Mouse (Mus musculus): ENCODE results near the gene Fam219a. TPM values are rescaled to one million over a fixed set of nuclear protein-coding genes. Genes with fewer than 3 reads are reported as not detected.

Fam219a gene
- polyA plus RNA-seq, 1 experiment from 2014 or later, result 2.0 TPM

DNA sequence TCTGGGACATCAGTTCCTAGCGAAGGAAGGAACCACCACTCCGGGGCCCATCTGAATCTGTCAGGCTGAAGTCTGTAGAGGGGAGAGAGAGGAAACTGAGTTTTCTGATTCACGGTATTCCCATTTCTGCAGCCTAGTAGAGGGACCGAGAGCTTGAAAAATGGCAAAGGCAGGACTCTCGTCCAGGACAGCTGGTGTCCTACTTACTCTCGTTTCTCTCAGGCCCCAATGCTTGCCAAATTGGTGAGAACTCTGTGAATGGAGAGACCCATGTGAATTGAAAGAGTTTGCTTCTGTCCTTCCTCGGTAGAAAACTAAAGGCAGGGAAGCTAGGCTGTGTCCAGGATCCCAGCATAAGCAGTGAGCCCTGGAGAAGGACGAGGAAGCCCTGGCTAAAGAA is 69.7 kb downstream of the Fam219a start:
- Histone ChIP-seq H3K27ac (ENCODE audit: low read depth, low read length) (no peak overlapping the region), H3K4me2 (no peak overlapping the region), H3K9me3 (ENCODE audit: control insufficient read depth, low read length) (no peaks in the 10 kb centered on the region), H3K4me3 (ENCODE audit: low read depth, low read length) (no peak overlapping the region), H3K36me3 (ENCODE audit: control insufficient read depth, insufficient read depth, low read length) (no peaks in the 10 kb centered on the region), H3K4me1 (replicated peaks; ENCODE audit: control insufficient read depth, insufficient read depth, low read length) (peaks cover 20% of the 10 kb centered on the region), H3K9ac (ENCODE audit: low read depth, low read length) (no peak overlapping the region), H3K27me3 (replicated peaks; ENCODE audit: control insufficient read depth, insufficient read depth, low read length) (peaks cover 75% of the 10 kb centered on the region)
- no peak for ATAC-seq (replicated peaks; ENCODE audit: low FRiP score)
- WGBS, result 51% methylated on average over 8 of the region's 8 CpGs
- no peak for DNase-seq (ENCODE audit: low spot score)

DNA sequence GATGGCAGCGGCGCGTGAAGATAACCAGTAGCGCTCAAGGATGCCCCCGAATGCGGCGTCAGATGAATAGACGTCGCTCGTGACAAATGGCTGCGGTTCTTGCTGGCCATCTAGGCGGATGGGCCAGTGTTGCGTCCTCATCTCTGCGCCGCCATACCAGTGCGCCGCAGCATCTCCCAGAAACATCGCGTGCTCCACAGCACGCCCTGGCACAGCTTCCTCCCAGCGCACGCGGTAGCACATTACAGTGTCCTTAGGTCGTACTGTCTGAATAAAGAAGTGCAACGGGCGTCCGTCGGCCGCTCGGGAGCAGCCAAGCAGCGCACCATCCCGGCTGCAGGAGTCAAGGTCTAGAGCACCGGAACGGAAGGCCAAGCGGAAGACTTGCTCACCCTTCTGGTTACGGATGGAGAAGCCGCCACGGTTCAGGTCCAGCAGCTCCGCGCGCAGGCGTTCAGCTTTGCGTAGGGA is 70.4 kb downstream of the Fam219a start:
- H3K4me2 ChIP-seq, result peak overlapping the region; percentile 62
- H3K4me3 ChIP-seq (ENCODE audit: low read depth, low read length), result peak overlapping the region; percentile 37

DNA sequence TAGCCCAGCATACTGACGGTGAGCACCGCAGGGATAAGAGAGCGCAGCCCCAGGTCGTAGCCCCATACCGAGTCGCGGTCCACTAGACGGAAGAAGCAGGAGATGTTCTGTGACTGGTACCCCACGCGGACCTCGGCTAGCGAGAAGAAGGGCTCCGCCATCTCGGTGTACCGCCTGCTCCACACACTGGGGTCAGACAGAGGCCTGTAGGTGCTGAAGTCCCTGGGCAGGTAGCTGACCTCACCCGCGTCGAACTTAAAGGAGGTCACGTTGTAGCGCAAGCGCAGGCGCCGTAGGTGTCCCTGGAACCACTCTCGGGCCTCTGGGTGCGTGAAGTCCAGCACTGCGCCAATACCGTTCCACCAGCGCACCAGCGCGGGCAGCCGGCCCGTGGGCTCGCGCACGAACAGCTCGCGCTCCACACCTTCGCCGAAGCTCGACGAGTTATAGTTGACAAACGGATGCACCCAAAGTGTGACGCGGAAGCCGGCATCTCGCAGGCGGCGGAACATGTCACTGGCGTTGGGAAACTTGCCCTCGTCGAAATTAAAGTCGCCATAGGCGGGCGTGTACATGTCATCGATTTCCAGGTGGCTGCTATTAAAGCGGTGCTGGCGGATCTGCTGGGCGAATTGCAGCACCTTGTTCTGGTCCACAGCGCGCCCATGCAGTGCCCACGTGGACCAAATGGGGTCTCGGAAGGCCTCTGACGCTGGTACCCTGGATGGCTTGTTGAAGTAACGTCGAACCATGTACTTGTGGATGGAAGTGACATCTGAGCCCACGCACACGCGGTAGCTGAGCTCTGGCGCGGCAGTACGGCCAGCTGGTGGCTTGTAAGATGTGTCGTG is 71.1 kb downstream of the Fam219a start:
- Histone ChIP-seq H3K36me3 (ENCODE audit: control insufficient read depth, insufficient read depth, low read length) (no peaks in the 10 kb centered on the region), H3K9ac (ENCODE audit: low read depth, low read length) (no peak overlapping the region), H3K27me3 (replicated peaks; ENCODE audit: control insufficient read depth, insufficient read depth, low read length) (peaks cover 75% of the 10 kb centered on the region), H3K4me2 (peak overlapping the region; percentile 62), H3K27ac (ENCODE audit: low read depth, low read length) (no peak overlapping the region), H3K4me1 (replicated peaks; ENCODE audit: control insufficient read depth, insufficient read depth, low read length) (peaks cover 20% of the 10 kb centered on the region), H3K9me3 (ENCODE audit: control insufficient read depth, low read length) (no peaks in the 10 kb centered on the region), H3K4me3 (ENCODE audit: low read depth, low read length) (peak overlapping the region; percentile 37)
- ATAC-seq (replicated peaks; ENCODE audit: low FRiP score) (no peak), DNase-seq (ENCODE audit: low spot score) (no peak)
- WGBS, result 8% methylated on average over 72 of the region's 72 CpGs

More for the DNA sequence above, 70.4 kb downstream of the Fam219a start:
- Histone ChIP-seq H3K9me3 (ENCODE audit: control insufficient read depth, low read length) (no peaks in the 10 kb centered on the region), H3K36me3 (ENCODE audit: control insufficient read depth, insufficient read depth, low read length) (no peaks in the 10 kb centered on the region), H3K9ac (ENCODE audit: low read depth, low read length) (no peak overlapping the region), H3K27me3 (replicated peaks; ENCODE audit: control insufficient read depth, insufficient read depth, low read length) (peaks cover 75% of the 10 kb centered on the region), H3K4me1 (replicated peaks; ENCODE audit: control insufficient read depth, insufficient read depth, low read length) (peaks cover 20% of the 10 kb centered on the region), H3K27ac (ENCODE audit: low read depth, low read length) (no peak overlapping the region)
- DNase-seq (ENCODE audit: low spot score) (peak; percentile 45), ATAC-seq (replicated peaks; ENCODE audit: low FRiP score) (no peak)
- WGBS, result 6% methylated on average over 43 of the region's 43 CpGs

DNA sequence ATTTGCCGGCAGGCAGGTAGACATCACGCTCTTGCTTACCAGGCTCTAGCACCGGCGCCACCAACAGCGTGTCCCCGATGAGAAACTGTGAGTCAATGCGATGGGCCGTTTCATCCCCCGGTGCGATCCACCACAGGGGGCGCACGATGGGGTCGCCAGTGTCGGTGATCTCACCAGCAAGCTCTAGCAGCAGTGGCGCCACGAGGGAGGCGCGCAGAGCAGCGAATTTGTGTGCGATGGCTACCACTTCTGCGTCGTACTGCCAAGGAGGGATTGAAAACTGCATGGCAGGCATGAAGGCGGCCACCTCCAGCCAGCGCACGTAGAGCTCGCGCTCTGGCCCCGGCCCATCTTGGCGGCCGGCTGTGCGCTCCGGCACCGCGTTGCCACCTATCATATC is 71.8 kb downstream of the Fam219a start:
- ATAC-seq (replicated peaks; ENCODE audit: low FRiP score) (no peak), DNase-seq (ENCODE audit: low spot score) (peak; percentile 66)
- H3K4me3 ChIP-seq (ENCODE audit: low read depth, low read length), result peak overlapping the region; percentile 37
- H3K9ac ChIP-seq (ENCODE audit: low read depth, low read length), result no peak overlapping the region
- no peak overlapping the region for H3K27ac ChIP-seq (ENCODE audit: low read depth, low read length)
- WGBS, result 2% methylated on average over 34 of the region's 34 CpGs
- no peaks in the 10 kb centered on the region for H3K36me3 ChIP-seq (ENCODE audit: control insufficient read depth, insufficient read depth, low read length)
- H3K27me3 ChIP-seq (replicated peaks; ENCODE audit: control insufficient read depth, insufficient read depth, low read length), result peaks cover 75% of the 10 kb centered on the region
- peaks cover 19% of the 10 kb centered on the region for H3K4me1 ChIP-seq (replicated peaks; ENCODE audit: control insufficient read depth, insufficient read depth, low read length)
- no peaks in the 10 kb centered on the region for H3K9me3 ChIP-seq (ENCODE audit: control insufficient read depth, low read length)
- peak overlapping the region; percentile 62 for H3K4me2 ChIP-seq

DNA sequence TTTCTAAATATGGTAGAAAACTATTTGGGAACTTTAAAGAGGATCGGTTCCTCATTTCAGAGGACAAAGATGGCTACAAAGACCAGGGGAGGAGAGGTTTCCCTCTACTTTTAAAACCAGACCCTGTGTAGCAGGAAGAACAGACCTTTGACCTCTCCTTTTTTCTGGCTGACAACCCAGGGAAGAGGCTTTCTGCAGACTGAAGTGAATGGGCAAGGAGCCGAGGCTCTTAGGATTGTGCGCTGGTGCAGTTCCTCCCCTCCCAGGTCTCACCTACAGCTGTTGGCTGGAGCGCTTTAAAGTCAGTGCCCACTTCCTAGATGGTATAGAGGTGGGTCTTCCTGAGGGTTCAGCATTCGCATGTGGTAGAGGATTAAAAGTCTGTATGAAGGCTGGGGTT is 72.3 kb downstream of the Fam219a start:
- H3K36me3 ChIP-seq (ENCODE audit: control insufficient read depth, insufficient read depth, low read length), result no peaks in the 10 kb centered on the region
- H3K27ac ChIP-seq (ENCODE audit: low read depth, low read length), result no peak overlapping the region
- H3K9me3 ChIP-seq (ENCODE audit: control insufficient read depth, low read length), result no peaks in the 10 kb centered on the region
- ATAC-seq (replicated peaks; ENCODE audit: low FRiP score), result no peak
- 43% methylated on average over 5 of the region's 5 CpGs for WGBS
- H3K4me3 ChIP-seq (ENCODE audit: low read depth, low read length), result no peak overlapping the region
- H3K4me1 ChIP-seq (replicated peaks; ENCODE audit: control insufficient read depth, insufficient read depth, low read length), result peaks cover 14% of the 10 kb centered on the region
- peaks cover 70% of the 10 kb centered on the region for H3K27me3 ChIP-seq (replicated peaks; ENCODE audit: control insufficient read depth, insufficient read depth, low read length)
- H3K9ac ChIP-seq (ENCODE audit: low read depth, low read length), result no peak overlapping the region
- no peak overlapping the region for H3K4me2 ChIP-seq
- no peak for DNase-seq (ENCODE audit: low spot score)

DNA sequence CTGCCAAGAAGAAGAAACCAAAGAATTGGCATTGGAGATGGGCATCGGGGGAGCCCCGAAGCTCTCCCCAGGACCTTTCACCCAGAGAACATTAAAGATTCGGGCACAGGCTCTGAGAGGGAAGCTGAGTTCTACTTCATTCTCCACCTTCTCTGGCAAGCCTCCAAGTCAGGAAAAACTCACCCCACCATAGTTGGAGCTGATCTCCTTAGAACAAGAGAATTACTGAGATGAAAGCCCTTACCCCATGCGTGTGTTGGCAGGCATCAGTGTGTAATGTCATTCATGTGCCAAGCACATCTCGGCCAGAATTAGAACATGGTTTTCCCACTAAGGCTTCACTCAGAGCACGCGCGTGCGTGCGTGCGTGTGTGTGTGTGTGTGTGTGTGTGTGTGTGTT is 73.5 kb downstream of the Fam219a start:
- DNase-seq (ENCODE audit: low spot score), result no peak
- Histone ChIP-seq H3K4me2 (no peak overlapping the region), H3K4me3 (ENCODE audit: low read depth, low read length) (no peak overlapping the region), H3K9me3 (ENCODE audit: control insufficient read depth, low read length) (no peaks in the 10 kb centered on the region), H3K4me1 (replicated peaks; ENCODE audit: control insufficient read depth, insufficient read depth, low read length) (peaks cover 13% of the 10 kb centered on the region), H3K36me3 (ENCODE audit: control insufficient read depth, insufficient read depth, low read length) (no peaks in the 10 kb centered on the region), H3K9ac (ENCODE audit: low read depth, low read length) (no peak overlapping the region), H3K27me3 (replicated peaks; ENCODE audit: control insufficient read depth, insufficient read depth, low read length) (peaks cover 58% of the 10 kb centered on the region), H3K27ac (ENCODE audit: low read depth, low read length) (no peak overlapping the region)
- WGBS, result 82% methylated on average over 11 of the region's 11 CpGs
- no peak for ATAC-seq (replicated peaks; ENCODE audit: low FRiP score)

DNA sequence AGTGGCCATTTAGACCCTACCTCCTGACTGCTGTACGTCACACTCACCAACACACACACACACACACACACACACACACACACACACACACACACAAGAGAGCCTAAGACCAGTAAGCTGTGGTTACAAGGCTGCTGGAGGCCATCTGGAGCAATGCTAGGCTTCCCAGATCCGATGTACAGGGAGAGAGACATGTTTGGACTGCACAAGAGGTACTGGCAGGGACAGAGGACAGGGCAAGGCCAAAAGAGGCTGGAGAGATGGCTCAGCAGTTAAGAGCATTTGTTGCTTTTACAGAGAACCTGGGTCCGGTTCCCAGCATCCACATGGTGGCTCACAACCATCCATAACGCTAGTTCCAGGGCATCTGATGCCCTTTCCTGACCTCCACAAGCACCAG is 74.3 kb downstream of the Fam219a start:
- no peak for DNase-seq (ENCODE audit: low spot score)
- H3K4me3 ChIP-seq (ENCODE audit: low read depth, low read length), result no peak overlapping the region
- no peaks in the 10 kb centered on the region for H3K9me3 ChIP-seq (ENCODE audit: control insufficient read depth, low read length)
- H3K9ac ChIP-seq (ENCODE audit: low read depth, low read length), result no peak overlapping the region
- 73% methylated on average over 4 of the region's 4 CpGs for WGBS
- H3K27me3 ChIP-seq (replicated peaks; ENCODE audit: control insufficient read depth, insufficient read depth, low read length), result peaks cover 51% of the 10 kb centered on the region
- H3K4me2 ChIP-seq, result no peak overlapping the region
- H3K36me3 ChIP-seq (ENCODE audit: control insufficient read depth, insufficient read depth, low read length), result no peaks in the 10 kb centered on the region
- ATAC-seq (replicated peaks; ENCODE audit: low FRiP score), result no peak
- H3K27ac ChIP-seq (ENCODE audit: low read depth, low read length), result no peak overlapping the region
- peaks cover 13% of the 10 kb centered on the region for H3K4me1 ChIP-seq (replicated peaks; ENCODE audit: control insufficient read depth, insufficient read depth, low read length)

DNA sequence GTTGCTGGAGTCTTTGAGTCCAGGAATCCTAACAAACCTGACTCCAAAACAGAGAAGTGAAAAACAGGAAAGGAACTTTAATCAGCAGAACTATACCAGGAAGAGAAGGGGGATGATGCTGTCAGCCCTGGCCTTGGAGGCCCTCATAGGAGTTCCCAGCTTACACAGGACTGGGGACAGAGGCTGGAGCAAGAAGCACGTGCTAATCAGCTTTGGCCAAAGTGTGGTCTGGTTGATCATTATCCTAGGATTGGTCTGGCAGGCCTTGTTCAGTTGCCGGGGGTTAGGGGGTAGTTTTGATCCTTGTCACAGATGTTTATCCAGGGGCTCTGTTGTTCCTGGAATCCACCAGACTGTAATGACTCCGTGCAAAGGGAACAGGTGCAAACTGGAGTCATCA is 75.0 kb downstream of the Fam219a start:
- Histone ChIP-seq H3K36me3 (ENCODE audit: control insufficient read depth, insufficient read depth, low read length) (no peaks in the 10 kb centered on the region), H3K27me3 (replicated peaks; ENCODE audit: control insufficient read depth, insufficient read depth, low read length) (peaks cover 44% of the 10 kb centered on the region), H3K27ac (ENCODE audit: low read depth, low read length) (no peak overlapping the region), H3K4me2 (no peak overlapping the region), H3K9ac (ENCODE audit: low read depth, low read length) (no peak overlapping the region), H3K4me3 (ENCODE audit: low read depth, low read length) (no peak overlapping the region), H3K4me1 (replicated peaks; ENCODE audit: control insufficient read depth, insufficient read depth, low read length) (peaks cover 13% of the 10 kb centered on the region), H3K9me3 (ENCODE audit: control insufficient read depth, low read length) (no peaks in the 10 kb centered on the region)
- DNase-seq (ENCODE audit: low spot score) (no peak), ATAC-seq (replicated peaks; ENCODE audit: low FRiP score) (no peak; the same call in 1 of the 2 replicates)
- WGBS, result 26% methylated on average over 3 of the region's 3 CpGs
